In the genomic region with DNA sequence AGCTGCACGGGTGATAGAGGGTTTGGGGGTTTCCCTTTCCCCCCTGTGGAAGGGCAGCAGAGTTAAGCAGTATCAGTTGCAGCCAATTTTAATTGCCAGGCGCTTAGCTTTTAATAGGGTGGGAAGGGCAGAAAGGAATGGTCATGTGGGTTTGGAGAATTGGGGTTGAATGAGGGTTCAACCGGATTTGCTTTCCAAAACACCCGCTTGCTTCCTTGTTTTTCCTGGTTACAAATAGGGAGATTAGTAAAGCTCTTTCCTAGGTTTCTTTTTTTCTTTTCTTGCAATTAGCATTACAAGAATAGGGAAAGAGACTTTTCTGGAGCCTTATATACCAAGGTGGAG, we compare ENCODE assay signal across 8 mouse cellular contexts. TPM values are rescaled to one million over a fixed set of nuclear protein-coding genes. Genes with fewer than 3 reads are reported as not detected.
A peak's percentile ranks its signal among the peaks of the same experiment; 100 is the strongest.
DNase-seq lines count a peak whose midpoint lies in the region; ATAC-seq and TF ChIP-seq lines count a peak whose summit lies in the region.

No protein-coding gene starts in this region.

- no peak for ATAC-seq in intestine, postnatal 0 days
- ATAC-seq in neural tube, embryonic 13.5 days (ENCODE audit: low read depth) = no peak

- DNase-seq in lung, adult 2 months = no peak
- no peak for DNase-seq in lung, postnatal 10 days
- DNase-seq in embryonic facial prominence, embryonic 10.5 days (ENCODE audit: low spot score) = no peak
- no peak for DNase-seq in retina, postnatal 1 day
- DNase-seq in urinary bladder, adult 2 months (ENCODE audit: low spot score) = no peak
- DNase-seq in cerebellum, adult 9-11 months = no peak

- peaks cover 22% of the 10 kb centered on the region; the same call in 1 of the 2 replicates for H3K36me3 ChIP-seq in embryonic facial prominence, embryonic 10.5 days (replicated peaks)
- no peaks in the 10 kb centered on the region for H3K36me3 ChIP-seq in intestine, postnatal 0 days (ENCODE audit: control insufficient read depth, insufficient read depth)
- H3K36me3 ChIP-seq in neural tube, embryonic 13.5 days = peaks cover 21% of the 10 kb centered on the region; the same call in 1 of the 2 replicates

- no peak for TF ChIP-seq CTCF in lung, adult 2 months (IDR thresholded peaks at IDR 0.05; ENCODE audit: insufficient read depth, low read length)
- no peak for TF ChIP-seq CTCF in intestine, postnatal 0 days (IDR thresholded peaks at IDR 0.05; ENCODE audit: low read depth)

- peak overlapping the region; percentile 100 for H3K27ac ChIP-seq in embryonic facial prominence, embryonic 10.5 days (replicated peaks)
- H3K27ac ChIP-seq in intestine, postnatal 0 days (ENCODE audit: low read depth, low read length) = peak overlapping the region; percentile 99
- H3K27ac ChIP-seq in neural tube, embryonic 13.5 days (replicated peaks) = peak overlapping the region; percentile 100

- peak overlapping the region; percentile 82 for H3K4me3 ChIP-seq in lung, adult 2 months (replicated peaks; ENCODE audit: extremely low read depth, low read depth, low read length)
- H3K4me3 ChIP-seq in embryonic facial prominence, embryonic 10.5 days = peak overlapping the region; percentile 84
- peak overlapping the region; percentile 88 for H3K4me3 ChIP-seq in intestine, postnatal 0 days (ENCODE audit: low read depth, low read length)
- H3K4me3 ChIP-seq in neural tube, embryonic 13.5 days = peak overlapping the region; percentile 87

- H3K9ac ChIP-seq in intestine, postnatal 0 days (ENCODE audit: low read depth, low read length) = peak overlapping the region; percentile 95
- peak overlapping the region; percentile 96 for H3K9ac ChIP-seq in neural tube, embryonic 13.5 days

- TF ChIP-seq POLR2A in lung, adult 2 months (IDR thresholded peaks at IDR 0.05; ENCODE audit: borderline replicate concordance, extremely low read depth, low read depth, low read length) = no peak

- H3K4me1 ChIP-seq in lung, adult 2 months (ENCODE audit: control insufficient read depth, insufficient read depth, low read length) = peaks cover 9% of the 10 kb centered on the region
- peaks cover 34% of the 10 kb centered on the region for H3K4me1 ChIP-seq in embryonic facial prominence, embryonic 10.5 days
- H3K4me1 ChIP-seq in intestine, postnatal 0 days (replicated peaks; ENCODE audit: control insufficient read depth, insufficient read depth, low read length) = 0 out of 2 replicates have a peak, but pooled peaks cover 7% of the 10 kb centered on the region
- H3K4me1 ChIP-seq in neural tube, embryonic 13.5 days (replicated peaks) = peaks cover 72% of the 10 kb centered on the region

- no peaks in the 10 kb centered on the region for H3K27me3 ChIP-seq in embryonic facial prominence, embryonic 10.5 days (replicated peaks; ENCODE audit: low read depth, poor library complexity, severe bottlenecking)
- H3K27me3 ChIP-seq in intestine, postnatal 0 days (replicated peaks; ENCODE audit: control insufficient read depth, insufficient read depth, low read length) = no peaks in the 10 kb centered on the region
- H3K27me3 ChIP-seq in neural tube, embryonic 13.5 days = no peaks in the 10 kb centered on the region

- 0% methylated on average over 4 of the region's 4 CpGs for WGBS in lung, adult 2 months
- 1% methylated on average over 4 of the region's 4 CpGs for WGBS in embryonic facial prominence, embryonic 10.5 days
- WGBS in intestine, postnatal 0 days = 0% methylated on average over 4 of the region's 4 CpGs
- WGBS in neural tube, embryonic 13.5 days = 0% methylated on average over 4 of the region's 4 CpGs

- no peaks in the 10 kb centered on the region for H3K9me3 ChIP-seq in embryonic facial prominence, embryonic 10.5 days
- H3K9me3 ChIP-seq in intestine, postnatal 0 days (ENCODE audit: control insufficient read depth) = no peaks in the 10 kb centered on the region
- H3K9me3 ChIP-seq in neural tube, embryonic 13.5 days = no peaks in the 10 kb centered on the region

- H3K4me2 ChIP-seq in intestine, postnatal 0 days (replicated peaks; ENCODE audit: low read depth) = peak overlapping the region; percentile 82
- H3K4me2 ChIP-seq in neural tube, embryonic 13.5 days = peak overlapping the region; percentile 82

RNA-seq across cellular contexts. Expression of a gene that starts 1.2 kb away (rescaled TPM):
- 34.5 and 47.0 TPM in 2 replicates for polyA plus RNA-seq in lung, adult 2 months (2012; rRNA removed)
- 50.3 and 50.4 TPM in 2 replicates for polyA plus RNA-seq in embryonic facial prominence, embryonic 10.5 days (2016; fragmentation: Nextera tagmentation; extraction: Ambion mirVana)
- polyA plus RNA-seq in intestine, postnatal 0 days (2015; fragmentation: Nextera tagmentation; extraction: Ambion mirVana) = 28.1 and 29.9 TPM in 2 replicates
- 47.4 and 52.7 TPM in 2 replicates for polyA plus RNA-seq in neural tube, embryonic 13.5 days (2015; fragmentation: Nextera tagmentation; extraction: Ambion mirVana)
- polyA plus RNA-seq in urinary bladder, adult 2 months (2012; rRNA removed) = 50.0 and 53.0 TPM in 2 replicates

RNA-seq across cellular contexts. Expression of a gene that starts 15.3 kb away (rescaled TPM):
- 42.7 and 44.1 TPM in 2 replicates for polyA plus RNA-seq in lung, adult 2 months (2012; rRNA removed)
- 33.6 and 36.8 TPM in 2 replicates for polyA plus RNA-seq in embryonic facial prominence, embryonic 10.5 days (2016; fragmentation: Nextera tagmentation; extraction: Ambion mirVana)
- 60.1 and 66.5 TPM in 2 replicates for polyA plus RNA-seq in intestine, postnatal 0 days (2015; fragmentation: Nextera tagmentation; extraction: Ambion mirVana)
- 51.9 and 52.1 TPM in 2 replicates for polyA plus RNA-seq in neural tube, embryonic 13.5 days (2015; fragmentation: Nextera tagmentation; extraction: Ambion mirVana)
- 63.1 and 70.2 TPM in 2 replicates for polyA plus RNA-seq in urinary bladder, adult 2 months (2012; rRNA removed)

RNA-seq across cellular contexts. Expression of a gene that starts 15.3 kb away (rescaled TPM):
- 9.0 and 20.0 TPM in 2 replicates for polyA plus RNA-seq in lung, adult 2 months (2012; rRNA removed)
- polyA plus RNA-seq in embryonic facial prominence, embryonic 10.5 days (2016; fragmentation: Nextera tagmentation; extraction: Ambion mirVana) = 156 TPM in 2 replicates
- 69.5 and 73.1 TPM in 2 replicates for polyA plus RNA-seq in intestine, postnatal 0 days (2015; fragmentation: Nextera tagmentation; extraction: Ambion mirVana)
- polyA plus RNA-seq in neural tube, embryonic 13.5 days (2015; fragmentation: Nextera tagmentation; extraction: Ambion mirVana) = 152 and 159 TPM in 2 replicates
- 47.8 and 66.6 TPM in 2 replicates for polyA plus RNA-seq in urinary bladder, adult 2 months (2012; rRNA removed)

RNA-seq across cellular contexts. Expression of a gene that starts 30.4 kb away (rescaled TPM):
- polyA plus RNA-seq in lung, adult 2 months (2012; rRNA removed) = 1.9 and 3.4 TPM in 2 replicates
- 1.2 and 1.6 TPM in 2 replicates for polyA plus RNA-seq in embryonic facial prominence, embryonic 10.5 days (2016; fragmentation: Nextera tagmentation; extraction: Ambion mirVana)
- polyA plus RNA-seq in intestine, postnatal 0 days (2015; fragmentation: Nextera tagmentation; extraction: Ambion mirVana) = 0.48 and 0.82 TPM in 2 replicates
- polyA plus RNA-seq in neural tube, embryonic 13.5 days (2015; fragmentation: Nextera tagmentation; extraction: Ambion mirVana) = 3.3 and 4.0 TPM in 2 replicates
- 2.3 and 2.8 TPM in 2 replicates for polyA plus RNA-seq in urinary bladder, adult 2 months (2012; rRNA removed)

RNA-seq across cellular contexts. Expression of a gene that starts 35.4 kb away (rescaled TPM):
- polyA plus RNA-seq in lung, adult 2 months (2012; rRNA removed) = 18.8 and 22.2 TPM in 2 replicates
- 100 and 105 TPM in 2 replicates for polyA plus RNA-seq in embryonic facial prominence, embryonic 10.5 days (2016; fragmentation: Nextera tagmentation; extraction: Ambion mirVana)
- 117 TPM in 2 replicates for polyA plus RNA-seq in intestine, postnatal 0 days (2015; fragmentation: Nextera tagmentation; extraction: Ambion mirVana)
- polyA plus RNA-seq in neural tube, embryonic 13.5 days (2015; fragmentation: Nextera tagmentation; extraction: Ambion mirVana) = 124 and 132 TPM in 2 replicates
- 78.1 and 81.2 TPM in 2 replicates for polyA plus RNA-seq in urinary bladder, adult 2 months (2012; rRNA removed)
